Mouse (Mus musculus) G1E (cell line): ENCODE results near the gene Psmb9.

Source experiments
- CTCF ChIP-seq: IDR thresholded peaks from 2 replicates; pipeline ENCODE4 v1.5.1; 2012; ENCODE audit warnings: low read depth, low read length, inconsistent platforms, mixed read lengths
- TAL1 ChIP-seq: conservative IDR thresholded peaks from 2 replicates; pipeline ENCODE4 v1.6.1; 2012; ENCODE audit warnings: low read depth, low read length, inconsistent platforms, mixed read lengths

DNA sequence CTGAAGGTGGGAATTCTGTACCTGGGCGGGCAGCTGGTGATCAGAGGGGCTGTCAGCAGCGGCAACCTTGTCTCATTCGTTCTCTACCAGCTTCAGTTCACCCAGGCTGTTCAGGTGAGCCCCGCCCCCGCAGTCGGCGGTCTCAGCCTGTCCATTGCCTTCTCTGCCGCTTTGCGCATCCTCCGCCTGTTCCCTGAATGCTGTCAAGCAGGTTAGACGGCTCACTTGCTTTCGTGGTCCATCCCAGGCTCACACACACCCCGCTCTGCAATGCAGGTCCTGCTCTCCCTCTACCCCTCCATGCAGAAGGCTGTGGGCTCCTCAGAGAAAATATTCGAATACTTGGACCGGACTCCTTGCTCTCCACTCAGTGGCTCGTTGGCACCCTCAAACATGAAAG, 5.3 kb upstream of the Psmb9 start:
- TF ChIP-seq CTCF (no peak), TAL1 (no peak)
